Mouse (Mus musculus): ENCODE measurements around the gene Gm45717. TPM values are rescaled to one million over a fixed set of nuclear protein-coding genes. Genes with fewer than 3 reads are reported as not detected.

Gene Gm45717
- polyA plus RNA-seq, 1 experiment from 2014 or later, result not detected

GRCm38 (mm10) chr7:140907697-140908096 is 48.0 kb downstream of the Gm45717 start:
- Histone ChIP-seq H3K27me3 (ENCODE audit: control insufficient read depth, insufficient read depth, low read length) (no peaks in the 10 kb centered on the region), H3K4me3 (ENCODE audit: low read depth, low read length) (no peak overlapping the region), H3K36me3 (ENCODE audit: control insufficient read depth, insufficient read depth, low read length) (no peaks in the 10 kb centered on the region), H3K4me2 (no peak overlapping the region), H3K27ac (ENCODE audit: low read depth, low read length) (no peak overlapping the region), H3K9me3 (ENCODE audit: control insufficient read depth, low read length) (no peaks in the 10 kb centered on the region), H3K9ac (ENCODE audit: low read length) (no peak overlapping the region), H3K4me1 (ENCODE audit: control insufficient read depth, insufficient read depth, low read length) (0 out of 2 replicates have a peak, but pooled peaks cover 2% of the 10 kb centered on the region)
- 85% methylated on average over 7 of the region's 7 CpGs for WGBS
- ATAC-seq (ENCODE audit: low FRiP score) (no peak), DNase-seq (ENCODE audit: low spot score, missing footprints) (no peak)

DNA sequence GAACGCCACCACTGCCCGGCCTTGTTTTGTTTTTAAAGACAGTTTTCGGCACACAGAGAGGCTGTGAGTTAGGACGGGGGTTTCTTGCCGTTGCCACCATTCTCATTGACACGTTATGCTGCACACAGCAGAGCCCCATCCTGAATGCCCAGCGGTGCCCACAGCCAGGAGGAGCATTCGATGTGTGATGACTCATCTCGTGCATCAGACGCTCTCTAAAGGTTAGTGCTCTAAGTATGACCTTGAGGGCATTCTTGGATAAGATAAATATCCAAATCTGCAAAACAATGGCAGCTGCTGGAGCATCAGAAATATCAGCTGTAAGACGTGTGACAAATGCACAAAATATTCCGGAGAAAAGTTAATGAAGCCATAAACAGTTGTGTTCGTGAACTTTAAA is 48.6 kb downstream of the Gm45717 start:
- no peaks in the 10 kb centered on the region for H3K36me3 ChIP-seq (ENCODE audit: control insufficient read depth, insufficient read depth, low read length)
- H3K27me3 ChIP-seq (ENCODE audit: control insufficient read depth, insufficient read depth, low read length), result no peaks in the 10 kb centered on the region
- WGBS, result 82% methylated on average over 13 of the region's 13 CpGs
- ATAC-seq (ENCODE audit: low FRiP score) (no peak), DNase-seq (ENCODE audit: low spot score, missing footprints) (no peak)
- H3K9ac ChIP-seq (ENCODE audit: low read length), result no peak overlapping the region
- no peak overlapping the region for H3K4me3 ChIP-seq (ENCODE audit: low read depth, low read length)
- H3K4me1 ChIP-seq (ENCODE audit: control insufficient read depth, insufficient read depth, low read length), result 0 out of 2 replicates have a peak, but pooled peaks cover 2% of the 10 kb centered on the region
- no peaks in the 10 kb centered on the region for H3K9me3 ChIP-seq (ENCODE audit: control insufficient read depth, low read length)
- no peak overlapping the region for H3K27ac ChIP-seq (ENCODE audit: low read depth, low read length)
- no peak overlapping the region for H3K4me2 ChIP-seq

- ATAC-seq (ENCODE audit: low FRiP score) (no peak), DNase-seq (ENCODE audit: low spot score, missing footprints) (no peak)
- Histone ChIP-seq H3K4me1 (ENCODE audit: control insufficient read depth, insufficient read depth, low read length) (0 out of 2 replicates have a peak, but pooled peaks cover 2% of the 10 kb centered on the region), H3K27ac (ENCODE audit: low read depth, low read length) (no peak overlapping the region), H3K9ac (ENCODE audit: low read length) (no peak overlapping the region), H3K4me3 (ENCODE audit: low read depth, low read length) (no peak overlapping the region), H3K9me3 (ENCODE audit: control insufficient read depth, low read length) (no peaks in the 10 kb centered on the region), H3K27me3 (ENCODE audit: control insufficient read depth, insufficient read depth, low read length) (no peaks in the 10 kb centered on the region), H3K4me2 (no peak overlapping the region), H3K36me3 (ENCODE audit: control insufficient read depth, insufficient read depth, low read length) (no peaks in the 10 kb centered on the region)
- WGBS, result 84% methylated on average over 2 of the region's 2 CpGs
Measured at GRCm38 (mm10) chr7:140905642-140906081, 50.1 kb downstream of the Gm45717 start.

DNA sequence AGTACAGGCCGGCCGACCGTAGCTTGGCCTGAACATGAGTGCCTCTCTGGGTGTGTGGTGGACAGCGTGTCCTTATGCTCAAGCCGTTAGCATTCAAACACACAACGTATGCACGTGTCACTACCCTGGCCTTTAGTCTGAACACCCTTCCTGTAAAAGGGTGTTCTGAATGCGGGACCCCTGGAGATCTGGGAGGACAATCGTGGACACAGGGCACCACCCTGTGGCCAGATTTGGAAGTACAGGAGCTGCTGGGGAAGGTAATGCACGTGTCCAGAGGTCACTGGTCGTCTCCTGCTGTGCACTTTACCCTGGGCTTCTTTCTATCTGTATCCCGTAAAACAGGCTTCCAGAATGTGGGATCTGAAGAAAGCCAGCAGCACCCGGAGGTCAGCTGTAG is 52.5 kb downstream of the Gm45717 start:
- peak; percentile 98 for DNase-seq (ENCODE audit: low spot score, missing footprints)
- Histone ChIP-seq H3K9me3 (ENCODE audit: control insufficient read depth, low read length) (no peaks in the 10 kb centered on the region), H3K4me1 (ENCODE audit: control insufficient read depth, insufficient read depth, low read length) (no peaks in the 10 kb centered on the region), H3K9ac (ENCODE audit: low read length) (no peak overlapping the region), H3K4me2 (no peak overlapping the region), H3K27ac (ENCODE audit: low read depth, low read length) (no peak overlapping the region), H3K27me3 (ENCODE audit: control insufficient read depth, insufficient read depth, low read length) (no peaks in the 10 kb centered on the region), H3K36me3 (ENCODE audit: control insufficient read depth, insufficient read depth, low read length) (peaks cover 3% of the 10 kb centered on the region; the same call in 1 of the 2 replicates), H3K4me3 (ENCODE audit: low read depth, low read length) (no peak overlapping the region)
- peak; percentile 62 for ATAC-seq (ENCODE audit: low FRiP score)
- 25% methylated on average over 13 of the region's 13 CpGs for WGBS

DNA sequence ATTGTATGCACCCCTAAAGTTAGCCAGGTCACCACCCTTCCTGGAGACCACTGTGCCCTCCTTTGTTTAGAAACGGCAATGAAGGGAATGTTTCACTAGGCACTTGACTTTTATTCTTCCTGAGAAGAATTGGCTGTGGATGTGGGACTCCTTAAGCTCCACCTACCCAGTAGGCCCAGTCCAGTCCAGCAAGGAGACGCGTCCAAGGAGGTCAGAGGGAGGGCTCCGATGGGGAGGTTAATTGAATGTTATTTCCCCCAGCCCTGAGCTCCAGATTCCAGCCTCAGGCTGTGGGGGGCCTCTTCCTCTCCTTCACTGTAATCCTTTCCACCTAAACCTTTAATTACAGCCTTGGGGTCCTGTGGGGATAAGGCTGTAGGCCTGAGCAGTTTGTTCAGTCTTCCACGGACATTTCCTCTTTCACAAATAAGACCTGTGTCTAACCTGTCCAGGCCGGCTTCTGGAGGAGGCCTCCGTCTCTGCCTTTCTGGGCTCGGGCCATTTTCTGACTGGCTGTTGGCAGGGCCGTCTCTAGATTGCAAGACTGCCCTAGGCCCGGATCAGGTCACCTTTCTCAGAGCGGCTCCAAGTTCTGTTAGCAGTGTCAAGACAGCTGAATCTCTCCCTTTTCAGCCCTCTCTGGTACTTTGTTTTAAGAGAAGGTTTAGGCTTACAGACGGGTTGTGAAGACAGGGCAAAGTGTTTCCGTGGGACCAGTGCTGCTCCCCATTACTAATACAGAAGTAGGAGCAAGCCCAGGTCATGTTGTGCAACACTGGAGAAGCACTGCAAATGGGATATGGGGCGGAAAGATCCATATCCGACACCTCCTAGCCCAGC is 53.5 kb downstream of the Gm45717 start:
- ATAC-seq (ENCODE audit: low FRiP score), result no peak
- H3K27ac ChIP-seq (ENCODE audit: low read depth, low read length), result no peak overlapping the region
- no peaks in the 10 kb centered on the region for H3K4me1 ChIP-seq (ENCODE audit: control insufficient read depth, insufficient read depth, low read length)
- H3K4me3 ChIP-seq (ENCODE audit: low read depth, low read length), result no peak overlapping the region
- H3K4me2 ChIP-seq, result no peak overlapping the region
- no peaks in the 10 kb centered on the region for H3K9me3 ChIP-seq (ENCODE audit: control insufficient read depth, low read length)
- H3K36me3 ChIP-seq (ENCODE audit: control insufficient read depth, insufficient read depth, low read length), result peaks cover 6% of the 10 kb centered on the region; the same call in 1 of the 2 replicates
- 80% methylated on average over 15 of the region's 15 CpGs for WGBS
- no peak overlapping the region for H3K9ac ChIP-seq (ENCODE audit: low read length)
- no peak for DNase-seq (ENCODE audit: low spot score, missing footprints)
- H3K27me3 ChIP-seq (ENCODE audit: control insufficient read depth, insufficient read depth, low read length), result no peaks in the 10 kb centered on the region

- Histone ChIP-seq H3K27ac (ENCODE audit: low read depth, low read length) (no peak within 1 kb of the TSS), H3K9ac (ENCODE audit: low read length) (no peak within 1 kb of the TSS), H3K36me3 (ENCODE audit: control insufficient read depth, insufficient read depth, low read length) (peaks cover 8% of the 10 kb centered on the region; the same call in 1 of the 2 replicates), H3K4me2 (no peak within 1 kb of the TSS), H3K4me3 (ENCODE audit: low read depth, low read length) (no peak within 1 kb of the TSS), H3K27me3 (ENCODE audit: control insufficient read depth, insufficient read depth, low read length) (no peaks in the 10 kb centered on the region), H3K9me3 (ENCODE audit: control insufficient read depth, low read length) (no peaks in the 10 kb centered on the region), H3K4me1 (ENCODE audit: control insufficient read depth, insufficient read depth, low read length) (no peaks in the 10 kb centered on the region)
- DNase-seq (ENCODE audit: low spot score, missing footprints) (no peak), ATAC-seq (ENCODE audit: low FRiP score) (no peak)
- WGBS, result 84% methylated on average over 10 of the region's 10 CpGs
Measured at GRCm38 (mm10) chr7:140900220-140900619, 55.5 kb downstream of the Gm45717 start, which contains the start of gene Cox8b. Gene Cox8b (minus strand): TSS chr7:140900446.

Other genes starting within 250 kb of the Gm45717 start
- not detected in 2 replicates for gene Cyp2e1, start 192.2 kb downstream of the Gm45717 start, polyA plus RNA-seq (2014; fragmentation: Nextera tagmentation; extraction: Ambion mirVana)
- 0.12 TPM in 1 of 2 replicates, not detected in the other for gene Syce1, start 168.1 kb downstream of the Gm45717 start, polyA plus RNA-seq (2014; fragmentation: Nextera tagmentation; extraction: Ambion mirVana)
- 5.4 and 7.1 TPM in 2 replicates for gene Zfp941, start 133.8 kb downstream of the Gm45717 start, polyA plus RNA-seq (2014; fragmentation: Nextera tagmentation; extraction: Ambion mirVana)
- gene Urah, start 120.9 kb downstream of the Gm45717 start, polyA plus RNA-seq (2014; fragmentation: Nextera tagmentation; extraction: Ambion mirVana), result not detected in 2 replicates
- not detected in 2 replicates for gene Scgb1c1, start 110.4 kb downstream of the Gm45717 start, polyA plus RNA-seq (2014; fragmentation: Nextera tagmentation; extraction: Ambion mirVana)
- not detected in 2 replicates for gene Odf3, start 108.1 kb downstream of the Gm45717 start, polyA plus RNA-seq (2014; fragmentation: Nextera tagmentation; extraction: Ambion mirVana)
- gene Gm45785, start 99.6 kb downstream of the Gm45717 start, polyA plus RNA-seq (2014; fragmentation: Nextera tagmentation; extraction: Ambion mirVana), result not detected in 2 replicates
- gene Ric8a, start 99.0 kb downstream of the Gm45717 start, polyA plus RNA-seq (2014; fragmentation: Nextera tagmentation; extraction: Ambion mirVana), result 60.4 and 65.5 TPM in 2 replicates
- gene Bet1l, start 98.4 kb downstream of the Gm45717 start, polyA plus RNA-seq (2014; fragmentation: Nextera tagmentation; extraction: Ambion mirVana), result 23.9 and 25.3 TPM in 2 replicates
- gene Psmd13, start 74.0 kb downstream of the Gm45717 start, polyA plus RNA-seq (2014; fragmentation: Nextera tagmentation; extraction: Ambion mirVana), result 173 and 182 TPM in 2 replicates
- gene Sirt3, start 73.6 kb downstream of the Gm45717 start, polyA plus RNA-seq (2014; fragmentation: Nextera tagmentation; extraction: Ambion mirVana), result 18.4 and 21.6 TPM in 2 replicates
- gene Cox8b, start 55.5 kb downstream of the Gm45717 start, polyA plus RNA-seq (2014; fragmentation: Nextera tagmentation; extraction: Ambion mirVana), result not detected in 2 replicates
- gene Nlrp6, start 35.0 kb downstream of the Gm45717 start, polyA plus RNA-seq (2014; fragmentation: Nextera tagmentation; extraction: Ambion mirVana), result 0.08 and 0.21 TPM in 2 replicates
- gene Pgghg, start 14.5 kb downstream of the Gm45717 start, polyA plus RNA-seq (2014; fragmentation: Nextera tagmentation; extraction: Ambion mirVana), result 10.2 and 12.5 TPM in 2 replicates
- 0.20 TPM in 1 of 2 replicates, not detected in the other for gene Ifitm5, start 5.6 kb downstream of the Gm45717 start, polyA plus RNA-seq (2014; fragmentation: Nextera tagmentation; extraction: Ambion mirVana)
- gene Ifitm2, start 50 bp upstream of the Gm45717 start, polyA plus RNA-seq (2014; fragmentation: Nextera tagmentation; extraction: Ambion mirVana), result 198 and 207 TPM in 2 replicates
- 8.0 and 9.5 TPM in 2 replicates for gene Ifitm1, start 11.3 kb upstream of the Gm45717 start, polyA plus RNA-seq (2014; fragmentation: Nextera tagmentation; extraction: Ambion mirVana)
- 13.5 and 14.0 TPM in 2 replicates for gene Ifitm3, start 54.8 kb upstream of the Gm45717 start, polyA plus RNA-seq (2014; fragmentation: Nextera tagmentation; extraction: Ambion mirVana)
- not detected in 2 replicates for gene Ifitm6, start 62.0 kb upstream of the Gm45717 start, polyA plus RNA-seq (2014; fragmentation: Nextera tagmentation; extraction: Ambion mirVana)
- gene Gm17387, start 73.2 kb upstream of the Gm45717 start, polyA plus RNA-seq (2014; fragmentation: Nextera tagmentation; extraction: Ambion mirVana), result not detected in 2 replicates
- 18.8 and 19.5 TPM in 2 replicates for gene B4galnt4, start 105.2 kb upstream of the Gm45717 start, polyA plus RNA-seq (2014; fragmentation: Nextera tagmentation; extraction: Ambion mirVana)
- gene Pkp3, start 122.3 kb upstream of the Gm45717 start, polyA plus RNA-seq (2014; fragmentation: Nextera tagmentation; extraction: Ambion mirVana), result 0.82 and 0.84 TPM in 2 replicates
- 1.2 and 1.8 TPM in 2 replicates for gene Sigirr, start 144.6 kb upstream of the Gm45717 start, polyA plus RNA-seq (2014; fragmentation: Nextera tagmentation; extraction: Ambion mirVana)
- gene Ano9, start 161.9 kb upstream of the Gm45717 start, polyA plus RNA-seq (2014; fragmentation: Nextera tagmentation; extraction: Ambion mirVana), result 0.12 TPM in 1 of 2 replicates, not detected in the other
- gene Ptdss2, start 166.4 kb upstream of the Gm45717 start, polyA plus RNA-seq (2014; fragmentation: Nextera tagmentation; extraction: Ambion mirVana), result 68.6 and 70.7 TPM in 2 replicates
- 54.6 and 56.7 TPM in 2 replicates for gene Rnh1, start 216.9 kb upstream of the Gm45717 start, polyA plus RNA-seq (2014; fragmentation: Nextera tagmentation; extraction: Ambion mirVana)
- gene Hras, start 238.1 kb upstream of the Gm45717 start, polyA plus RNA-seq (2014; fragmentation: Nextera tagmentation; extraction: Ambion mirVana), result 86.1 and 103 TPM in 2 replicates
- 7.5 and 8.8 TPM in 2 replicates for gene Lrrc56, start 238.2 kb upstream of the Gm45717 start, polyA plus RNA-seq (2014; fragmentation: Nextera tagmentation; extraction: Ambion mirVana)